Mouse (Mus musculus) inflammation-experienced regulatory T-cells (primary cell): Measurements from ENCODE around the gene Ptprm. TPM values are rescaled to one million over a fixed set of nuclear protein-coding genes. Genes with fewer than 3 reads are reported as not detected.

Experiments
- polyA plus RNA-seq, 2 experiments: library from polyadenylated mRNA; unstranded; fragments of 100-300 nt; shearing (Covaris generic); gene quantifications; one replicate each; pipeline ENCODE4 v1.2.1; 2017

Ptprm gene
- under 1 TPM; 0.24 to 0.29 TPM for polyA plus RNA-seq

DNA sequence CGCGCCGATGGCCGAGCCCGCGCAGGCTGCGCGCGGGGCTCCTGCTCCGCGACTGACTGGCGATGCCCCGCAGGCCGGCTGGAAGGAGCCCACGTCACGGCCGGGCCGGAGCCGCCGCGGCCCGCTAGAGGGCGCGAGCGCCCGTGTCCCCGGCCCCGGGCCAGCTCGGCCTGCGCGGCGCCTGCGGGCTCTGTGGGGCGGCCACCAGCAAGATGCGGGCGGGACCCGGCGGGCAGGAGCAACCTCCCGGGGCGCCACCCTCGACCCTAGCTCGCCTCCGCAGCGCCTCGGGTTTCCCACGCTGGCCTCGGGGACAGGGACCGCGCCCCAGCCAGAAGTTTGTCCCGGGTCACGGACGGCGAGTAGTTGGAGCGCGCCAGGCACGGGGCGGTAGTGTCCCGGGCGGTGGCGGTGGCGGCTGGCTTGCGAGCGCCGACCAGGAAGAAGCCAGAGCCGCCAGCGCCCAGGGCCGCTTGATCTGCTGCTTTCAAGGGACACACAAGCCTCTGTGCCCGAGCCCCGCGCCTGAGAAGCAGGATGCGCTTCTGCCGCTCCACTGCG lies at the start of gene Ptprm:
Gene Ptprm, minus strand, starts transcription at position 7 of the 561 bp plus-strand sequence.

